Mouse (Mus musculus) ES-E14 (cell line): Measurements from ENCODE around the gene Evi5. TPM values are rescaled to one million over a fixed set of nuclear protein-coding genes. Genes with fewer than 3 reads are reported as not detected.

Source experiments
- DNase-seq: peaks from one replicate; pipeline ENCODE4 v3.0.0-alpha.2; 2013; ENCODE audit warnings: low read depth, low spot score
- H3K27ac ChIP-seq: 2 replicates; pipeline ENCODE4 v1.5.1; 2012; ENCODE audit warnings: low read depth, mild to moderate bottlenecking, low read length, moderate library complexity, mixed read lengths; ENCODE audit not compliant: poor library complexity, insufficient read depth, severe bottlenecking
- H3K36me3 ChIP-seq: 2 replicates; pipeline ENCODE4 v1.6.1; 2012; ENCODE audit warnings: mild to moderate bottlenecking, low read length, moderate library complexity, mixed read lengths; ENCODE audit not compliant: control insufficient read depth, poor library complexity, insufficient read depth, severe bottlenecking
- H3K4me1 ChIP-seq, 2 experiments: fragments of 150-350 bp in 1 of 2; sonication (generic) in 1 of 2; 2 replicates each; pipeline ENCODE4 v1.6.1; 2012; ENCODE audit warnings: low read length in 2 of 2, mild to moderate bottlenecking in 1 of 2, mixed read lengths in 1 of 2; ENCODE audit not compliant: control insufficient read depth in 2 of 2, insufficient read depth in 2 of 2, poor library complexity in 1 of 2
- H3K4me3 ChIP-seq, 2 experiments: fragments of 150-350 bp in 1 of 2; sonication (generic) in 1 of 2; 2 replicates each; pipeline ENCODE4 v1.5.1; 2012; ENCODE audit warnings: low read length in 2 of 2, low read depth in 1 of 2, mild to moderate bottlenecking in 1 of 2, mixed read lengths in 1 of 2; ENCODE audit not compliant: insufficient read depth in 1 of 2, poor library complexity in 1 of 2, severe bottlenecking in 1 of 2
- H3K9ac ChIP-seq: 2 replicates; pipeline ENCODE4 v1.6.1; 2012; ENCODE audit warnings: low read depth, mild to moderate bottlenecking, low read length, mixed read lengths; ENCODE audit not compliant: poor library complexity, insufficient read depth, severe bottlenecking
- H3K9me3 ChIP-seq: fragments of 150-350 bp; sonication (generic); 2 replicates; pipeline ENCODE4 v1.6.1; 2012; ENCODE audit warnings: low read depth, mild to moderate bottlenecking, low read length; ENCODE audit not compliant: control insufficient read depth, insufficient read depth
- CHD2 ChIP-seq: IDR thresholded peaks from 2 replicates; pipeline ENCODE4 v1.6.1; 2014; ENCODE audit warnings: mild to moderate bottlenecking, low read depth, low read length, inconsistent platforms
- HCFC1 ChIP-seq: IDR thresholded peaks from 2 replicates; pipeline ENCODE4 v1.6.1; 2012; ENCODE audit warnings: low read length, inconsistent platforms, borderline replicate concordance; ENCODE audit not compliant: insufficient read depth
- MAFK ChIP-seq: IDR thresholded peaks from 2 replicates; pipeline ENCODE4 v1.6.1; 2014; ENCODE audit warnings: mild to moderate bottlenecking, low read depth, low read length, inconsistent platforms; ENCODE audit not compliant: insufficient read depth
- ZC3H11A ChIP-seq: IDR thresholded peaks from 2 replicates; pipeline ENCODE4 v1.6.1; 2012; ENCODE audit warnings: low read depth, mild to moderate bottlenecking, inconsistent platforms, low read length, borderline replicate concordance
- ZNF384 ChIP-seq: IDR thresholded peaks from 2 replicates; pipeline ENCODE4 v1.6.1; 2012; ENCODE audit warnings: low read depth, low read length, inconsistent platforms
- in situ Hi-C, 2 experiments: fragments of 600-800 bp; cut with MboI; formaldehyde crosslinking; loops; one replicate each; pipeline ENCODE4 v1.15.1; 2025; ENCODE audit warnings: low sequenced_read_pairs in 2 of 2, inconsistent platforms in 1 of 2; ENCODE audit not compliant: unreplicated experiment in 2 of 2
- total RNA-seq: library from RNA; depleted of rRNA; stranded (reverse); fragments of 300-350 nt; gene quantifications from 2 replicates; pipeline ENCODE4 v1.2.3, GENCODE M21; 2012

Gene Evi5
- total RNA-seq, 1 experiment, result 35.8 TPM

GRCm38 (mm10) chr5:107778763-107779162 is 96.1 kb downstream of the Evi5 start:
- H3K4me3 ChIP-seq, result no peak overlapping the region
- no peaks in the 10 kb centered on the region for H3K9me3 ChIP-seq
- no peak overlapping the region for H3K27ac ChIP-seq
- H3K36me3 ChIP-seq, result no peaks in the 10 kb centered on the region
- no peak for DNase-seq
- TF ChIP-seq MAFK, result no peak
- no peak for TF ChIP-seq ZC3H11A
- no peak for TF ChIP-seq ZNF384
- no peak for TF ChIP-seq CHD2
- TF ChIP-seq HCFC1, result no peak
- no peaks in the 10 kb centered on the region for H3K4me1 ChIP-seq
- in situ Hi-C loops, result no loop called here
- H3K9ac ChIP-seq, result no peak overlapping the region

GRCm38 (mm10) chr5:107777545-107777830 is 97.4 kb downstream of the Evi5 start:
- in situ Hi-C loops, result no loop called here
- H3K9me3 ChIP-seq, result no peaks in the 10 kb centered on the region
- H3K4me3 ChIP-seq, result no peak overlapping the region
- H3K36me3 ChIP-seq, result no peaks in the 10 kb centered on the region
- H3K9ac ChIP-seq, result no peak overlapping the region
- no peak overlapping the region for H3K27ac ChIP-seq
- TF ChIP-seq HCFC1, result no peak
- DNase-seq, result no peak
- H3K4me1 ChIP-seq, result no peaks in the 10 kb centered on the region

- Histone ChIP-seq H3K9ac (no peak overlapping the region), H3K27ac (no peak overlapping the region), H3K4me3 (no peak overlapping the region), H3K9me3 (no peaks in the 10 kb centered on the region), H3K4me1 (no peaks in the 10 kb centered on the region), H3K36me3 (no peaks in the 10 kb centered on the region)
- in situ Hi-C loops, result no loop called here
- TF ChIP-seq ZNF384 (no peak), ZC3H11A (no peak), MAFK (no peak)
- DNase-seq, result no peak
These were observed 97.9 kb downstream of the Evi5 start for GRCm38 (mm10) chr5:107776777-107777544.

- Histone ChIP-seq H3K27ac (no peak overlapping the region), H3K4me3 (no peak overlapping the region), H3K9me3 (no peaks in the 10 kb centered on the region), H3K4me1 (no peaks in the 10 kb centered on the region), H3K9ac (no peak overlapping the region), H3K36me3 (no peaks in the 10 kb centered on the region)
- in situ Hi-C loops, result no loop called here
- TF ChIP-seq MAFK (no peak), ZNF384 (no peak), ZC3H11A (no peak), HCFC1 (no peak), CHD2 (no peak)
- no peak for DNase-seq
These were observed 99.0 kb downstream of the Evi5 start for GRCm38 (mm10) chr5:107775875-107776274.

- peaks cover 4% of the 10 kb centered on the region; the same call in 1 of the 2 replicates for H3K9me3 ChIP-seq
- H3K36me3 ChIP-seq, result no peaks in the 10 kb centered on the region
- in situ Hi-C loops, result no loop called here
- no peak for DNase-seq
- H3K9ac ChIP-seq, result no peak overlapping the region
- H3K27ac ChIP-seq, result no peak overlapping the region
- H3K4me3 ChIP-seq, result no peak overlapping the region
- H3K4me1 ChIP-seq, result no peaks in the 10 kb centered on the region
- TF ChIP-seq CHD2 (no peak), MAFK (no peak), ZC3H11A (no peak), ZNF384 (no peak), HCFC1 (no peak)
These were observed 102.9 kb downstream of the Evi5 start for GRCm38 (mm10) chr5:107772049-107772448.
